Mouse (Mus musculus): ENCODE results near the gene Gm20517. TPM values are rescaled to one million over a fixed set of nuclear protein-coding genes. Genes with fewer than 3 reads are reported as not detected.

The Gm20517 gene
- polyA plus RNA-seq, 1 experiment from 2014 or later, result 1.8 TPM

- no peak for DNase-seq (ENCODE audit: low spot score)
Measured at GRCm38 (mm10) chr17:47704692-47705091, 93.3 kb downstream of the Gm20517 start.

- DNase-seq (ENCODE audit: low spot score), result no peak
Measured at GRCm38 (mm10) chr17:47706196-47706595, 94.8 kb downstream of the Gm20517 start.

GRCm38 (mm10) chr17:47707961-47708360, 96.6 kb downstream of the Gm20517 start:
- DNase-seq (ENCODE audit: low spot score), result no peak

GRCm38 (mm10) chr17:47708972-47709371, 97.6 kb downstream of the Gm20517 start:
- DNase-seq (ENCODE audit: low spot score), result no peak

- DNase-seq (ENCODE audit: low spot score), result no peak
Measured at GRCm38 (mm10) chr17:47710036-47710435, 98.6 kb downstream of the Gm20517 start.

GRCm38 (mm10) chr17:47711883-47712282, 100.5 kb downstream of the Gm20517 start:
- DNase-seq (ENCODE audit: low spot score), result no peak

- no peak for DNase-seq (ENCODE audit: low spot score)
Measured at GRCm38 (mm10) chr17:47712889-47713571, 101.6 kb downstream of the Gm20517 start.

- no peak for DNase-seq (ENCODE audit: low spot score)
Measured at GRCm38 (mm10) chr17:47715037-47715436, 103.6 kb downstream of the Gm20517 start.

- DNase-seq (ENCODE audit: low spot score), result no peak
Measured at GRCm38 (mm10) chr17:47721183-47721582, 109.8 kb downstream of the Gm20517 start.

- DNase-seq (ENCODE audit: low spot score), result no peak
Measured at GRCm38 (mm10) chr17:47726566-47726965, 115.2 kb downstream of the Gm20517 start, which contains the start of gene Pgc. Gene Pgc, plus strand, starts transcription at chr17:47726842.

- no peak for DNase-seq (ENCODE audit: low spot score)
Measured at GRCm38 (mm10) chr17:47730633-47731575, 119.5 kb downstream of the Gm20517 start.

Other genes starting within 250 kb of the Gm20517 start
- 69.0 and 70.6 TPM in 2 replicates for gene Mrps10, start 242.7 kb upstream of the Gm20517 start, polyA plus RNA-seq (2015; fragmentation: Nextera tagmentation; extraction: Ambion mirVana)
- gene Guca1b, start 226.2 kb upstream of the Gm20517 start, polyA plus RNA-seq (2015; fragmentation: Nextera tagmentation; extraction: Ambion mirVana), result 0.40 and 0.57 TPM in 2 replicates
- 0.84 and 1.3 TPM in 2 replicates for gene Guca1a, start 211.0 kb upstream of the Gm20517 start, polyA plus RNA-seq (2015; fragmentation: Nextera tagmentation; extraction: Ambion mirVana)
- 0.46 and 0.53 TPM in 2 replicates for gene AI661453, start 175.0 kb upstream of the Gm20517 start, polyA plus RNA-seq (2015; fragmentation: Nextera tagmentation; extraction: Ambion mirVana)
- gene 1700001C19Rik, start 174.2 kb upstream of the Gm20517 start, polyA plus RNA-seq (2015; fragmentation: Nextera tagmentation; extraction: Ambion mirVana), result 0.99 and 1.4 TPM in 2 replicates
- 28.0 and 30.8 TPM in 2 replicates for gene Taf8, start 109.3 kb upstream of the Gm20517 start, polyA plus RNA-seq (2015; fragmentation: Nextera tagmentation; extraction: Ambion mirVana)
- 1,113 and 1,146 TPM in 2 replicates for gene Ccnd3, start 106.5 kb upstream of the Gm20517 start, polyA plus RNA-seq (2015; fragmentation: Nextera tagmentation; extraction: Ambion mirVana)
- 21.3 and 22.4 TPM in 2 replicates for gene Bysl, start 97 bp upstream of the Gm20517 start, polyA plus RNA-seq (2015; fragmentation: Nextera tagmentation; extraction: Ambion mirVana)
- 46.9 and 50.1 TPM in 2 replicates for gene Med20, start within 50 bp of the Gm20517 start, polyA plus RNA-seq (2015; fragmentation: Nextera tagmentation; extraction: Ambion mirVana)
- gene Usp49, start 19.1 kb downstream of the Gm20517 start, polyA plus RNA-seq (2015; fragmentation: Nextera tagmentation; extraction: Ambion mirVana), result 3.9 and 4.6 TPM in 2 replicates
- 431 and 452 TPM in 2 replicates for gene Tomm6, start 76.8 kb downstream of the Gm20517 start, polyA plus RNA-seq (2015; fragmentation: Nextera tagmentation; extraction: Ambion mirVana)
- 0.98 and 1.3 TPM in 2 replicates for gene Frs3, start 77.4 kb downstream of the Gm20517 start, polyA plus RNA-seq (2015; fragmentation: Nextera tagmentation; extraction: Ambion mirVana)
- gene Gm21981, start 82.9 kb downstream of the Gm20517 start, polyA plus RNA-seq (2015; fragmentation: Nextera tagmentation; extraction: Ambion mirVana), result 0.12 and 0.18 TPM in 2 replicates
- gene Prickle4, start 83.1 kb downstream of the Gm20517 start, polyA plus RNA-seq (2015; fragmentation: Nextera tagmentation; extraction: Ambion mirVana), result 0.81 and 1.2 TPM in 2 replicates
- gene Pgc, start 115.3 kb downstream of the Gm20517 start, polyA plus RNA-seq (2015; fragmentation: Nextera tagmentation; extraction: Ambion mirVana), result 2.4 and 2.5 TPM in 2 replicates
- 4.7 and 5.5 TPM in 2 replicates for gene Tfeb, start 125.4 kb downstream of the Gm20517 start, polyA plus RNA-seq (2015; fragmentation: Nextera tagmentation; extraction: Ambion mirVana)
- gene Mdfi, start 223.1 kb downstream of the Gm20517 start, polyA plus RNA-seq (2015; fragmentation: Nextera tagmentation; extraction: Ambion mirVana), result 3.5 and 3.7 TPM in 2 replicates

Measured in thymus, postnatal 0 days (tissue).